Mouse (Mus musculus) testis, adult 2 months (tissue): ENCODE measurements around the gene Olfr610. TPM values are rescaled to one million over a fixed set of nuclear protein-coding genes. Genes with fewer than 3 reads are reported as not detected.
"Not testable (repeated sequence)": the region's sequence is repeated elsewhere in the genome, so short reads cannot be mapped to it uniquely, and the experiment has no call there.

Experiments used
- H3K27ac ChIP-seq: fragments of 200-500 bp; 2 replicates; pipeline ENCODE4 v1.5.1; 2012; ENCODE audit warnings: low read depth, low read length; ENCODE audit not compliant: control insufficient read depth, insufficient read depth
- H3K27me3 ChIP-seq: fragments of 200-500 bp; 2 replicates; pipeline ENCODE4 v1.6.1; 2012; ENCODE audit warnings: mild to moderate bottlenecking, low read length, moderate library complexity; ENCODE audit not compliant: control insufficient read depth, insufficient read depth
- H3K36me3 ChIP-seq: fragments of 200-500 bp; 2 replicates; pipeline ENCODE4 v1.6.1; 2012; ENCODE audit warnings: mild to moderate bottlenecking, low read length; ENCODE audit not compliant: control insufficient read depth, insufficient read depth
- H3K4me1 ChIP-seq: fragments of 200-500 bp; 2 replicates; pipeline ENCODE4 v1.6.1; 2012; ENCODE audit warnings: low read length; ENCODE audit not compliant: control insufficient read depth, insufficient read depth
- H3K4me3 ChIP-seq: fragments of 200-500 bp; 2 replicates; pipeline ENCODE4 v1.5.1; 2012; ENCODE audit warnings: low read depth, mild to moderate bottlenecking, low read length, moderate library complexity, mixed read lengths; ENCODE audit not compliant: control insufficient read depth
- CTCF ChIP-seq: fragments of 200-500 bp; IDR thresholded peaks from 2 replicates; pipeline ENCODE4 v1.5.1; 2012; ENCODE audit warnings: low read depth, mild to moderate bottlenecking, inconsistent platforms, low read length, moderate library complexity; ENCODE audit not compliant: control insufficient read depth, insufficient read depth, insufficient replicate concordance
- POLR2A ChIP-seq: fragments of 200-500 bp; IDR thresholded peaks from 2 replicates; pipeline ENCODE4 v1.6.1; 2012; ENCODE audit warnings: low read depth, mild to moderate bottlenecking, inconsistent platforms, low read length, moderate library complexity; ENCODE audit not compliant: control insufficient read depth
- polyA plus RNA-seq: library from polyadenylated mRNA; depleted of rRNA; stranded (reverse); fragments of >200 nt; gene quantifications from 2 replicates; pipeline ENCODE4 v1.2.3, GENCODE M21; 2012; rRNA removed

Gene Olfr610
- 0.14 TPM in 1 of 2 replicates, not detected in the other for polyA plus RNA-seq

GRCm38 (mm10) chr7:103512022-103512421, at the start of gene Olfr610:
Gene Olfr610, minus strand, starts transcription at chr7:103512122.
- no peak within 1 kb of the TSS for H3K4me3 ChIP-seq
- no peaks in the 10 kb centered on the region for H3K36me3 ChIP-seq
- no peaks in the 10 kb centered on the region for H3K27me3 ChIP-seq
- no peaks in the 10 kb centered on the region for H3K4me1 ChIP-seq
- TF ChIP-seq CTCF = no peak
- no peak for TF ChIP-seq POLR2A
- H3K27ac ChIP-seq = no peak within 1 kb of the TSS

- no peak for TF ChIP-seq POLR2A
- no peak for TF ChIP-seq CTCF
- Histone ChIP-seq H3K27me3 (no peaks in the 10 kb centered on the region), H3K27ac (no peak within 1 kb of the TSS), H3K4me3 (no peak within 1 kb of the TSS), H3K36me3 (no peaks in the 10 kb centered on the region), H3K4me1 (no peaks in the 10 kb centered on the region)
These were observed 43.9 kb upstream of the Olfr610 start, which contains the start of gene Olfr615 for GRCm38 (mm10) chr7:103555779-103556178. Gene Olfr615, plus strand, starts transcription at chr7:103556079.

DNA sequence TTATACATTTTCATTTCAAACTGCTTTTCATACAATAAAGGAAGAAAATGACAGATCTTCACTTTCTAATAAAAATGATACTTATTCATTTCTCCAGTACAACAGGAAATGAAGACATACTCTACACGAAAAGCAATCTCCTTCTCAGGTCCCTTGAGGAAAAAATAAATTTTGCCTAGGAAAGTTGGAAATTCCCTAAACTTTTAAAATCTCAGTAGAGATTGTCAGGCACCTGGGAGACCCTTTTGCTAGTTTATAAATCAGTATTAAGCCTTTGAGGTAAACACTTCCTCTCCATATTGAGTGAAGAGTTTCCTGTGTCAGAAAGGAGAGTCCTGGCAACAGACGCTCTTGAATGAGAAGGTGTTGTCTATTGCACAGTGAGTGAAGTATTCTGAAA, 35.9 kb upstream of the Olfr610 start, which contains the start of gene Olfr613:
TSS of gene Olfr613 (plus strand) at position 301 of the 400 bp plus-strand sequence.
- Histone ChIP-seq H3K27me3 (no peaks in the 10 kb centered on the region), H3K36me3 (no peaks in the 10 kb centered on the region), H3K27ac (no peak within 1 kb of the TSS), H3K4me3 (no peak within 1 kb of the TSS), H3K4me1 (no peaks in the 10 kb centered on the region)
- TF ChIP-seq CTCF = no peak
- TF ChIP-seq POLR2A = no peak

DNA sequence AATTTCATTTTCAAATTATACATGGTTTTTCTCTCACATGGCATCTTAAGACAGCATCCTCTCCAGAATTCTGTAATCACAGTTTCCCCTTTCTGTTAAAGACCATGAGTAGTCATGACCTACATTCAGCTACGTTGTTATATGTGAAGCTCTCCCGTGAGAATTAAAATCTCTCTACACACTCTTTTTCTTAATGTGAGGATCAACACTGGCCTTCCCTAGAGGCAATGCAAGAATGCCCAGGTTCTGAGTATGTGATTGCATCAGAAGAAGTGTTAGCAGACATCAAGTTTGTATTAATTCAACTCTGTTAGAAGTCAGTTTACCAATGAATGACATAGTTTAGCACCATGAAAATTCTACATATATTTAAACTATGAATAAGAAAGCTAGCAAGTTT, 30.7 kb upstream of the Olfr610 start, which contains the start of gene Olfr612:
TSS of gene Olfr612 (minus strand) at position 101 of the 400 bp plus-strand sequence.
- not testable (repeated sequence) for H3K27me3 ChIP-seq, H3K4me3 ChIP-seq, H3K27ac ChIP-seq, H3K4me1 ChIP-seq, H3K36me3 ChIP-seq

DNA sequence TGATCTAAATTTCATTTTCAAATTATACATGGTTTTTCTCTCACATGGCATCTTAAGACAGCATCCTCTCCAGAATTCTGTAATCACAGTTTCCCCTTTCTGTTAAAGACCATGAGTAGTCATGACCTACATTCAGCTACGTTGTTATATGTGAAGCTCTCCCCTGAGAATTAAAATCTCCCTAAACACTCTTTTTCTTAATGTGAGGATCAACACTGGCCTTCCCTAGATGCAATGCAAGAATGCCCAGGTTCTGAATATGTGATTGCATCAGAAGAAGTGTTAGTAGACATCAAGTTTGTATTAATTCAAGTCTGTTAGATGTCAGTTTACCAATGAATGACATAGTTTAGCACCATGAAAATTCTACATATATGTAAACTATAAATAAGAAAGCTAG, 8.8 kb upstream of the Olfr610 start, which contains the start of gene Olfr611:
TSS of gene Olfr611 (minus strand) at position 101 of the 400 bp plus-strand sequence.
- H3K4me3 ChIP-seq, H3K4me1 ChIP-seq, H3K36me3 ChIP-seq: not testable (repeated sequence)

GRCm38 (mm10) chr7:103497962-103498361, 14.0 kb downstream of the Olfr610 start, which contains the start of gene Olfr609:
Gene Olfr609, minus strand, starts transcription at chr7:103498062.
- H3K4me1 ChIP-seq = no peaks in the 10 kb centered on the region
- H3K27ac ChIP-seq = no peak within 1 kb of the TSS
- no peaks in the 10 kb centered on the region for H3K27me3 ChIP-seq
- TF ChIP-seq POLR2A (no peak), CTCF (no peak)
- H3K36me3 ChIP-seq = no peaks in the 10 kb centered on the region
- H3K4me3 ChIP-seq = no peak within 1 kb of the TSS

More for the DNA sequence above, 8.8 kb upstream of the Olfr610 start, which contains the start of gene Olfr611:
- not testable (repeated sequence) for H3K27ac ChIP-seq, H3K27me3 ChIP-seq

DNA sequence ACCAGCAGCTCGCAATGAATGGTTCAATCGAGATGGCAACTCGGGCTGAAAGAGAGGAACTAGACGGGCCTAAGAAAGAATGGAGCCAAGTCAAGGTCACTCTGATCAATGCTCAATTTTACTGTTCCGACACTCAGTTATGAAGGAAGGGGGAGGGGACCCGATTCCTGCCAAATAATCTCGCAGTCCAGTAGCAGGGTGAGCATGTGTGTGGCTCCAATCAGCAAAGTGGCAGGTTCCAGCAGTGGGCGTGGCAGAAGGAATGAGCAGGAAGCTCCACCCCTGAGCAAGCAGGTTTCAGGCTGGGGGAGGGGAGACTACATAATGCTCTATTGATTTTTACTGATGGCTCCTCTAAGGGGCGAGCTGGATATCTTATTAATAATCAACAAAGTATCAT, 34.8 kb downstream of the Olfr610 start:
- not testable (repeated sequence) for H3K36me3 ChIP-seq, H3K27ac ChIP-seq, H3K4me3 ChIP-seq, H3K27me3 ChIP-seq, H3K4me1 ChIP-seq

DNA sequence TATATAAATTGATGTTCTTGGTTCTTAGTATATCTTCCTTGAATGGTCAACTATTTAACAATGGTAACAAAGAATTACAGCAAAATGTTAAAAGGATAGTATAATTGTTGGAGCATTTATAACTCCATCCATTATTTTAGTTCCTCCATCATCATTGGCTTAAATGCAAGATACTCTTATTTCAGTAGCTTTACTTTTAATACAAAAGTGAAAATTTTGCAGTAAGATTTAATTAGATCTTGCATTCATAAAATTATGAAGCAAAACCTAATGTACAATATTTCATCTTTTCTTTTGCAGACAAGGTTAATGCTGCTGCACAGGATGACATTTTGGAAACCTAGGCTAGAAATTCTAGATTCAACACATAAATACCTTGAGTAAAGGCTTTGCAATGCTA, 42.3 kb downstream of the Olfr610 start, which contains the start of gene Olfr608:
TSS of gene Olfr608 (plus strand) at position 301 of the 400 bp plus-strand sequence.
- Histone ChIP-seq H3K27ac (no peak within 1 kb of the TSS), H3K36me3 (no peaks in the 10 kb centered on the region), H3K4me1 (0 out of 2 replicates have a peak, but pooled peaks cover 2% of the 10 kb centered on the region), H3K4me3 (no peak within 1 kb of the TSS), H3K27me3 (no peaks in the 10 kb centered on the region)
- TF ChIP-seq CTCF = no peak
- no peak for TF ChIP-seq POLR2A

DNA sequence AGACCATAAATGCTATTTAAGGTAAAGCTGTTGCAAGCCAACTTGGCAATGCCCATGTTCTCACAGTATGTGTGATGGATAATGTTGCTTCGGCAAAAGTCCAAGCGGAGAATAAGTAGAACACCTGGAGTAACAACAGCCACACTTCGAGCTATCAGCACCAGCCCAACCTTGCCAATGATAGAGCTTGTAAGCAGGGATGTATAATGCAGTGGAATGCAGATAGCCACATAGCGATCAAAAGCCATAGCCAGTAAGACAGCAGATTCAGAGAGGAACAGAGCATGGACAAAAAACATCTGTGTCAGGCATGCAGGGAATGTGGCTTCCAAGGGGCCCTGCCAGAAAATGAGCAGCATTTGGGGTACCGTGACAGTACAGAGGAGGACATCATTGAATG, 51.3 kb downstream of the Olfr610 start:
- TF ChIP-seq POLR2A = no peak
- TF ChIP-seq CTCF = no peak
- H3K4me3 ChIP-seq = no peak overlapping the region
- H3K36me3 ChIP-seq = no peaks in the 10 kb centered on the region
- H3K27me3 ChIP-seq = no peaks in the 10 kb centered on the region
- no peaks in the 10 kb centered on the region for H3K4me1 ChIP-seq
- H3K27ac ChIP-seq = no peak overlapping the region

Other genes starting within 250 kb of the Olfr610 start
- gene Olfr596, start 206.5 kb downstream of the Olfr610 start, polyA plus RNA-seq = not detected in 2 replicates
- not detected in 2 replicates for gene Olfr597, start 195.8 kb downstream of the Olfr610 start, polyA plus RNA-seq
- gene Olfr598, start 188.6 kb downstream of the Olfr610 start, polyA plus RNA-seq = not detected in 2 replicates
- gene Olfr599, start 176.2 kb downstream of the Olfr610 start, polyA plus RNA-seq = not detected in 2 replicates
- not detected in 2 replicates for gene Olfr600, start 162.5 kb downstream of the Olfr610 start, polyA plus RNA-seq
- not detected in 2 replicates for gene Olfr601, start 149.5 kb downstream of the Olfr610 start, polyA plus RNA-seq
- 0.11 TPM in 1 of 2 replicates, not detected in the other for gene Olfr603, start 125.9 kb downstream of the Olfr610 start, polyA plus RNA-seq
- gene Usp17lc, start 97.0 kb downstream of the Olfr610 start, polyA plus RNA-seq = not detected in 2 replicates
- gene Olfr605, start 66.7 kb downstream of the Olfr610 start, polyA plus RNA-seq = not detected in 2 replicates
- not detected in 2 replicates for gene Olfr606, start 63.1 kb downstream of the Olfr610 start, polyA plus RNA-seq
- gene Olfr607, start 48.0 kb downstream of the Olfr610 start, polyA plus RNA-seq = not detected in 2 replicates
- not detected in 2 replicates for gene Olfr608, start 42.2 kb downstream of the Olfr610 start, polyA plus RNA-seq
- gene Olfr609, start 14.1 kb downstream of the Olfr610 start, polyA plus RNA-seq = not detected in 2 replicates
- gene Olfr611, start 8.7 kb upstream of the Olfr610 start, polyA plus RNA-seq = 0.15 TPM in 1 of 2 replicates, not detected in the other
- not detected in 2 replicates for gene Olfr612, start 30.6 kb upstream of the Olfr610 start, polyA plus RNA-seq
- not detected in 2 replicates for gene Olfr613, start 36.0 kb upstream of the Olfr610 start, polyA plus RNA-seq
- gene Olfr615, start 44.0 kb upstream of the Olfr610 start, polyA plus RNA-seq = not detected in 2 replicates
- gene Olfr616, start 57.0 kb upstream of the Olfr610 start, polyA plus RNA-seq = 0.22 and 0.25 TPM in 2 replicates
- not detected in 2 replicates for gene Olfr617, start 60.9 kb upstream of the Olfr610 start, polyA plus RNA-seq
- gene Olfr618, start 78.0 kb upstream of the Olfr610 start, polyA plus RNA-seq = not detected in 2 replicates
- gene Olfr619, start 88.5 kb upstream of the Olfr610 start, polyA plus RNA-seq = not detected in 2 replicates
- not detected in 2 replicates for gene Olfr620, start 100.4 kb upstream of the Olfr610 start, polyA plus RNA-seq
- gene Olfr622, start 130.6 kb upstream of the Olfr610 start, polyA plus RNA-seq = not detected in 2 replicates
- not detected in 2 replicates for gene Olfr623, start 151.6 kb upstream of the Olfr610 start, polyA plus RNA-seq
- gene Olfr624, start 159.1 kb upstream of the Olfr610 start, polyA plus RNA-seq = 0.02 TPM in 1 of 2 replicates, not detected in the other
- not detected in 2 replicates for gene Olfr625-ps1, start 170.6 kb upstream of the Olfr610 start, polyA plus RNA-seq
- not detected in 2 replicates for gene Olfr243, start 202.5 kb upstream of the Olfr610 start, polyA plus RNA-seq
- not detected in 2 replicates for gene Olfr628, start 218.3 kb upstream of the Olfr610 start, polyA plus RNA-seq
- gene Olfr629, start 232.8 kb upstream of the Olfr610 start, polyA plus RNA-seq = not detected in 2 replicates
- not detected in 2 replicates for gene Olfr630, start 245.2 kb upstream of the Olfr610 start, polyA plus RNA-seq